Mouse (Mus musculus): ENCODE data around the gene Blmh.

- peak; percentile 67 to 97 (median 93) for TF ChIP-seq CTCF (IDR thresholded peaks at IDR 0.05 in 2 of 3, conservative IDR thresholded peaks at IDR 0.05 in 1 of 3; ENCODE audit: control insufficient read depth in 1 of 3, insufficient read depth in 1 of 3, low read depth in 2 of 3, low read length in 3 of 3, poor library complexity in 1 of 3, severe bottlenecking in 1 of 3)
- TF ChIP-seq RAD21 (IDR thresholded peaks at IDR 0.05; ENCODE audit: low read depth, low read length), result peak; percentile 92
- TF ChIP-seq MAZ (IDR thresholded peaks at IDR 0.05; ENCODE audit: low read depth, low read length), result no peak; the same call in 1 of the 2 replicates
- TF ChIP-seq USF1 (IDR thresholded peaks at IDR 0.05; ENCODE audit: low read depth, low read length), result no peak
- no peak for TF ChIP-seq TCF12 (IDR thresholded peaks at IDR 0.05; ENCODE audit: low read depth, low read length)
- TF ChIP-seq POLR2AphosphoS5 (IDR thresholded peaks at IDR 0.05; ENCODE audit: borderline replicate concordance, low read depth, low read length), result no peak
Observed at GRCm38 (mm10) chr11:76997305-76997704, 72.7 kb downstream of the Blmh start.
